Mouse (Mus musculus): Measurements from ENCODE around the gene Gm43552.
"Not testable (repeated sequence)": the region's sequence is repeated elsewhere in the genome, so short reads cannot be mapped to it uniquely, and the experiment has no call there.

The Gm43552 gene

GRCm38 (mm10) chr5:65491767-65492715 is 592 bp downstream of the Gm43552 start:
- peak; percentile 67 for DNase-seq (ENCODE audit: low spot score)

- DNase-seq (ENCODE audit: low spot score): no peak
These were observed 2.8 kb downstream of the Gm43552 start for GRCm38 (mm10) chr5:65489830-65490229.

- no peak for DNase-seq (ENCODE audit: low spot score)
These were observed 3.9 kb downstream of the Gm43552 start for GRCm38 (mm10) chr5:65488725-65489124.

- no peak for DNase-seq (ENCODE audit: low spot score)
These were observed 5.3 kb downstream of the Gm43552 start for GRCm38 (mm10) chr5:65487381-65487780.

- DNase-seq (ENCODE audit: low spot score): no peak
These were observed 6.1 kb downstream of the Gm43552 start for GRCm38 (mm10) chr5:65486514-65486913.

GRCm38 (mm10) chr5:65482996-65483395 is 9.6 kb downstream of the Gm43552 start:
- DNase-seq (ENCODE audit: low spot score): no peak

GRCm38 (mm10) chr5:65480511-65480910 is 12.1 kb downstream of the Gm43552 start:
- no peak for DNase-seq (ENCODE audit: low spot score)

GRCm38 (mm10) chr5:65479681-65480445 is 12.8 kb downstream of the Gm43552 start:
- no peak for DNase-seq (ENCODE audit: low spot score)

- no peak for DNase-seq (ENCODE audit: low spot score)
These were observed 14.4 kb downstream of the Gm43552 start for GRCm38 (mm10) chr5:65478224-65478623.

GRCm38 (mm10) chr5:65476739-65477138 is 15.9 kb downstream of the Gm43552 start:
- DNase-seq (ENCODE audit: low spot score): not testable (repeated sequence)

GRCm38 (mm10) chr5:65475806-65476205 is 16.8 kb downstream of the Gm43552 start:
- no peak for DNase-seq (ENCODE audit: low spot score)

- no peak for DNase-seq (ENCODE audit: low spot score)
These were observed 22.9 kb downstream of the Gm43552 start for GRCm38 (mm10) chr5:65469766-65470165.

GRCm38 (mm10) chr5:65466911-65467310 is 25.7 kb downstream of the Gm43552 start:
- DNase-seq (ENCODE audit: low spot score): no peak

- DNase-seq (ENCODE audit: low spot score): no peak
These were observed 32.3 kb downstream of the Gm43552 start for GRCm38 (mm10) chr5:65460361-65460760.

- DNase-seq (ENCODE audit: low spot score): no peak
These were observed 33.2 kb downstream of the Gm43552 start for GRCm38 (mm10) chr5:65459454-65459853.

GRCm38 (mm10) chr5:65457846-65458245 is 34.8 kb downstream of the Gm43552 start:
- DNase-seq (ENCODE audit: low spot score): no peak

GRCm38 (mm10) chr5:65457086-65457827 is 35.4 kb downstream of the Gm43552 start:
- no peak for DNase-seq (ENCODE audit: low spot score)

- no peak for DNase-seq (ENCODE audit: low spot score)
These were observed 37.9 kb downstream of the Gm43552 start for GRCm38 (mm10) chr5:65454771-65455170.

GRCm38 (mm10) chr5:65448941-65449340 is 43.7 kb downstream of the Gm43552 start:
- DNase-seq (ENCODE audit: low spot score): no peak

- DNase-seq (ENCODE audit: low spot score): no peak
These were observed 44.8 kb downstream of the Gm43552 start for GRCm38 (mm10) chr5:65447826-65448225.

GRCm38 (mm10) chr5:65446756-65447155 is 45.9 kb downstream of the Gm43552 start:
- no peak for DNase-seq (ENCODE audit: low spot score)

GRCm38 (mm10) chr5:65444981-65445380 is 47.7 kb downstream of the Gm43552 start:
- DNase-seq (ENCODE audit: low spot score): no peak

Data from testis, postnatal 14 days (tissue).